Mouse (Mus musculus) heart, adult 2 months (tissue): ENCODE results near the gene Gpr88.

Experiments used
- CTCF ChIP-seq: fragments of 200-600 bp; IDR thresholded peaks from 2 replicates; pipeline ENCODE4 v1.8.1; 2022; ENCODE audit warnings: antibody characterized with exemption, mild to moderate bottlenecking, moderate library complexity
- EP300 ChIP-seq: fragments of 200-500 bp; IDR thresholded peaks from 2 replicates; pipeline ENCODE4 v1.6.1; 2011; ENCODE audit warnings: low read depth, low read length, control low read depth; ENCODE audit not compliant: insufficient read depth
- POLR2A ChIP-seq: fragments of 200-500 bp; IDR thresholded peaks from 2 replicates; pipeline ENCODE4 v1.6.1; 2011; ENCODE audit warnings: mild to moderate bottlenecking, low read depth, low read length, control low read depth; ENCODE audit not compliant: insufficient read depth

DNA sequence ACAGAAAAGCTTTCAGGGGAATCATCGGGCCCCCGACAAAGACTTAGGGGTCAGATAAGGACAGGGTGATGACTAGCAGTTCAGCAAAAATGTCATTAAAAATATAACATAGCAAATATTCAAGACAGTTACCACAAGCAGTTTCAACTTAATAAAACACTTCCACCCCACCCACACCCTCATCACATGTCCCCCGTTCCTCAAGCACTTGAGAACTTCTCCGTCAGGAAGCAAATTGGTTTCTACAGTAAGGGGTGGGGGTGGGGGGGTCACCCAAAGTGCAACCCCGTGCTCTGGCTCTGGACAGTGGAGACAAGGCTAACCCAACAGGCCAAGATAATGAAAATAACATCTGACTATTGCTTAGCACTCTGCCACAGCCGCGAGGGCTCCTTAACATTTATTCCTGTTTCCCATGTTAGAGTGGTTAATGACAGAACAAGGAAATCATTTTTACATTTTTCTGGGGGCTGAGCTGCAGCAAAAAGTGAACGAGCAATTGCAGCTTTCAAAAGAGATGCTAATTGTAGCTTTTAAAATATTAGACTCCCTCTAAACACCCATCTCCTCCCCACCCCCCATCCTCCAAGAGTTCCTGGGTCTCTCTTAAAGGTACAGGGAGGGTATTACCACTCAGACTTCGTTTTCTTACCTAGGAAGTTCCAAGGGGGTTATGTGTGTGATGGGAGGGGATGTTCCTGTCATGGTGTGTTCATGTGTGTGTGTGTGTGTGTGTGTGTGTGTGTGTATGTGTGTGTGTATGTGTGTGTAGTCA lies 36.9 kb upstream of the Gpr88 start:
- TF ChIP-seq POLR2A = no peak
- TF ChIP-seq EP300 = no peak
- TF ChIP-seq CTCF = no peak
